Mouse (Mus musculus): Measurements from ENCODE around the gene Garem2.

The Garem2 gene

GRCm38 (mm10) chr5:30111771-30112170 is 6.8 kb downstream of the Garem2 start:
- no peak for DNase-seq (ENCODE audit: low spot score in 2 of 2)

GRCm38 (mm10) chr5:30112533-30113068 is 7.6 kb downstream of the Garem2 start:
- no peak for DNase-seq (ENCODE audit: low spot score in 2 of 2)

GRCm38 (mm10) chr5:30113881-30114760 is 9.2 kb downstream of the Garem2 start:
- DNase-seq (ENCODE audit: low spot score in 2 of 2): peak; percentile 66 to 86

- DNase-seq (ENCODE audit: low spot score in 2 of 2): no peak
Observed at GRCm38 (mm10) chr5:30114761-30115140, 9.8 kb downstream of the Garem2 start.

- no peak for DNase-seq (ENCODE audit: low spot score in 2 of 2)
Observed at GRCm38 (mm10) chr5:30115718-30116117, 10.8 kb downstream of the Garem2 start.

GRCm38 (mm10) chr5:30118018-30118417 is 13.1 kb downstream of the Garem2 start:
- DNase-seq (ENCODE audit: low spot score in 2 of 2): no peak

GRCm38 (mm10) chr5:30119163-30119562 is 14.2 kb downstream of the Garem2 start:
- no peak for DNase-seq (ENCODE audit: low spot score in 2 of 2)

GRCm38 (mm10) chr5:30120106-30120505 is 15.1 kb downstream of the Garem2 start:
- no peak for DNase-seq (ENCODE audit: low spot score in 2 of 2)

- DNase-seq (ENCODE audit: low spot score in 2 of 2): no peak
Observed at GRCm38 (mm10) chr5:30122481-30122880, 17.5 kb downstream of the Garem2 start.

GRCm38 (mm10) chr5:30125587-30125986 is 20.6 kb downstream of the Garem2 start:
- no peak for DNase-seq (ENCODE audit: low spot score in 2 of 2)

- DNase-seq (ENCODE audit: low spot score in 2 of 2): no peak
Observed at GRCm38 (mm10) chr5:30126756-30127155, 21.8 kb downstream of the Garem2 start.

- no peak for DNase-seq (ENCODE audit: low spot score in 2 of 2)
Observed at GRCm38 (mm10) chr5:30127921-30128597, 23.1 kb downstream of the Garem2 start.

- no peak for DNase-seq (ENCODE audit: low spot score in 2 of 2)
Observed at GRCm38 (mm10) chr5:30128680-30129079, 23.7 kb downstream of the Garem2 start.

GRCm38 (mm10) chr5:30131246-30131645 is 26.3 kb downstream of the Garem2 start:
- no peak for DNase-seq (ENCODE audit: low spot score in 2 of 2)

- DNase-seq (ENCODE audit: low spot score in 2 of 2): no peak
Observed at GRCm38 (mm10) chr5:30132173-30132572, 27.2 kb downstream of the Garem2 start.

- no peak for DNase-seq (ENCODE audit: low spot score in 2 of 2)
Observed at GRCm38 (mm10) chr5:30135711-30136231, 30.8 kb downstream of the Garem2 start.

- DNase-seq (ENCODE audit: low spot score in 2 of 2): no peak
Observed at GRCm38 (mm10) chr5:30137271-30137670, 32.3 kb downstream of the Garem2 start.

GRCm38 (mm10) chr5:30138193-30138592 is 33.2 kb downstream of the Garem2 start:
- no peak for DNase-seq (ENCODE audit: low spot score in 2 of 2)

- DNase-seq (ENCODE audit: low spot score in 2 of 2): no peak
Observed at GRCm38 (mm10) chr5:30146526-30146925, 41.6 kb downstream of the Garem2 start.

GRCm38 (mm10) chr5:30148133-30148920 is 43.4 kb downstream of the Garem2 start:
- DNase-seq (ENCODE audit: low spot score in 2 of 2): no peak

- no peak for DNase-seq (ENCODE audit: low spot score in 2 of 2)
Observed at GRCm38 (mm10) chr5:30152007-30152406, 47.0 kb downstream of the Garem2 start.

- no peak for DNase-seq (ENCODE audit: low spot score in 2 of 2)
Observed at GRCm38 (mm10) chr5:30152413-30152812, 47.5 kb downstream of the Garem2 start.

Data from spleen, postnatal 4 days (tissue).